Mouse (Mus musculus) C2C12 (cell line): Measurements from ENCODE around the gene Srrm1.

ENCODE experiments used
- CEBPB ChIP-seq: IDR thresholded peaks from one replicate; pipeline ENCODE4 v1.6.1; 2011; ENCODE audit warnings: low read depth, mild to moderate bottlenecking, control low read depth, moderate library complexity
- CTCF ChIP-seq: IDR thresholded peaks from one replicate; pipeline ENCODE4 v1.5.1; 2011; ENCODE audit not compliant: control insufficient read depth, insufficient read depth, insufficient read length
- FOSL1 ChIP-seq: IDR thresholded peaks from one replicate; pipeline ENCODE4 v1.8.0; 2011; ENCODE audit warnings: mild to moderate bottlenecking, low read length; ENCODE audit not compliant: poor library complexity, insufficient read depth, severe bottlenecking
- MAX ChIP-seq: IDR thresholded peaks from one replicate; pipeline ENCODE4 v1.6.1; 2011; ENCODE audit warnings: mild to moderate bottlenecking, control low read depth
- MYOD1 ChIP-seq: IDR thresholded peaks from one replicate; pipeline ENCODE4 v1.6.1; 2011; ENCODE audit warnings: low read depth; ENCODE audit not compliant: control insufficient read depth, insufficient read length
- MYOG ChIP-seq: IDR thresholded peaks from one replicate; pipeline ENCODE4 v1.6.1; 2011; ENCODE audit not compliant: control insufficient read depth, insufficient read length; ENCODE audit errors: extremely low read depth

DNA sequence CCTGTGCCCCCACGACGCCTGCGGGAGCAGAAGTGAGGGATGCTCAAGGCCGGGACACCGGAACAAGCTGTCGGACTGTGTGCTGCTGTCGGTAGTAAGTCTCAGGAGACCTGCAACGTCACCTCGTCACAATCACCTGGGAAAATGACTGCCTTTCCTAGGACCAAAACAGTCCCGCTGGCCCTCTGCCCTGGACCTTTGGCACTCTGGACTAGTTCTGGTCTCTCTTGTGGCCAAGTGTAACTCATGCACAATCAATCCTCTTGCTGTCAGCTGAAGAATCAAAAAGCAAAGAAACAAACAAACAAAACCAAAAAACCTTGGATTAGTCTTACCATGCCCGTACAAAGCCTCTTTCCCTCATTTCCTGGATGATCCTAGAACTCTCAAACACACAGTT is 24.1 kb upstream of the Srrm1 start:
- TF ChIP-seq CTCF: no peak
- TF ChIP-seq MAX: no peak
- no peak for TF ChIP-seq MYOG
- TF ChIP-seq MYOD1: no peak
- no peak for TF ChIP-seq FOSL1
- TF ChIP-seq CEBPB: no peak
